Mouse (Mus musculus) spleen, embryonic (tissue): ENCODE results near the gene 4930415L06Rik.

Experiments
- CTCF ChIA-PET: fragments of 350-600 bp; sonication (Branson Sonifier 250); formaldehyde crosslinking; loops from one replicate; lab custom pipeline; 2022; lab: Charles Lee

The 4930415L06Rik gene

DNA sequence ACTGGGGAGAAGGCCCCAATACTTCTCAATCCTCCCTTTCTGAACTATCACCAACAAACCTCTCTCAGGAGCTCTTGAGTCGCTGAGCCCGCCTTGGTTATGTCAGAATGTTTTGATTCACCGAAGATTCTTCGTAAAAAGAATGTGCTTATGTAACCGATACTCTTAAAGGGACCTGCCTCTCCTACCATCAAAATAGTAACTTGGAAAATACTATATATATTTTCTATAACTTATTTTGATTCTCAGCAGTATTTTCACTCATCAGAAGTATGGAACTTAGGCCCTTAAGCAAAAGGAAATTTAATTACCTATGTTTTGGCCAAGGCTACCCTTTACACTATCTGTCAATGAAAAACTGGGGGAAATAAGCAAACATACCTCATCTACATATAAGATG is at the start of gene 4930415L06Rik:
4930415L06Rik (minus strand) TSS at position 101 of the 400 bp plus-strand sequence.
- CTCF ChIA-PET = no interaction called here

DNA sequence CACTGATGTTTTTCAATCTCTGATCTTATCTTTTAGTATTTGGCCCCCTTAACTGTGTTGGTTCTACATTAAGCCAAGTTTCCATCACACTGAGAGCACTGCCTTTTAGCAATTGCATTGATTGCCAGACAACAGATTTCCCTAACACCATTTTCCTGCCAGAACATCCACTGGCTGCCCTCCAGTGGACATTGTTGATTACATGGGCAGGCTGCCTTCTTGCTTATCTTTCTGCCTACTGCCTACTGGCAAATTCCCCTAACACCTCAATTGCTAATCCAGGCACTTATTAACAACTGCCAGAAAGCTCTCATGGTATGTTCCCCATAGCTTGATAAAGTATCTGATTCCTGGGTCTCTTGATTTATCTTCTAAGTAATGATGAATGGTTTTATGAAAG is 46.0 kb upstream of the 4930415L06Rik start:
- CTCF ChIA-PET = no interaction called here

DNA sequence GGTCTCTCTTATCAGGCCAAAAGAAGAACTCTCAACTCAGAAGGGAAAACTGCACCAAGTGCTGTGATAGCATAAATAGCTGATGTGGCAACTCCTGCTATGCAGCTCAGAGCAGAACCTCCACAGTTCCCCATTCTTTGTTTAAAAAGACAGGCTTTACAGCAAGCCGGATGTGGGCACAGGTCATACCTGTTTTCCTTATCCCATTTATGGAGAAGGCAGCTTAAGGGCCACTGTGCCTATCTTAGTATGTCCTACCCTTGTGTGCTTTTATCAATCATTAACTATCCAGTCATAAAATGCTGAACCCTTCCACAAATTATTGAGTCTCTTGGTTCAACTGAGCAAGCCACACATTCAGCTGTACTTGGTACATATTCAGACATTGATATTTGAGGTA is 27.8 kb downstream of the 4930415L06Rik start:
- CTCF ChIA-PET = no interaction called here
